Mouse (Mus musculus): ENCODE data around the gene Suclg2. TPM values are rescaled to one million over a fixed set of nuclear protein-coding genes. Genes with fewer than 3 reads are reported as not detected.

The Suclg2 gene
- polyA plus RNA-seq, 1 experiment, result 1.0 TPM

DNA sequence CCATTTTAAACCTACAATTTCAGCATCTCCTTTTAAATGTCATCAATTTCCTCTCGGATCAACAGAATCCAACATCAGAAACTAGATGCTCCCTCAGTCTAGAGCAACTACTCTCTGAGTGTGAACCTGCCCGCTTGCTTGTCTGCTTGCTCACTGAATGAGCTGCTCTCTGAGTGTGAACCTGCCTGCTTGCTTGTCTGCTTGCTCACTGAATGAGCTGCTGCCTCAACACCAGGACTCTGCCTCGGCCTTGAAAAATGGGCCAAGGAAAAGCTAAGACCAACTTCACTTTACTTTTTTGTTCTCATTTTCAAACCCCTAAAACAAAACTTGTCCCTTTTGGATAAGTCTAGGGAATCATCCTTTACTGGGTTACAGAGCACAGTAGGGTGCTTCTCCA is 64.9 kb downstream of the Suclg2 start:
- Histone ChIP-seq H3K4me3 (replicated peaks) (no peak overlapping the region), H3K27me3 (ENCODE audit: control insufficient read depth) (no peaks in the 10 kb centered on the region), H3K4me1 (ENCODE audit: control insufficient read depth) (no peaks in the 10 kb centered on the region), H3K9me3 (ENCODE audit: control insufficient read depth, low read length) (no peaks in the 10 kb centered on the region), H3K36me3 (ENCODE audit: control insufficient read depth) (peaks cover 11% of the 10 kb centered on the region)
- TF ChIP-seq GATA1 (IDR thresholded peaks at IDR 0.05; ENCODE audit: low read length), result no peak
- no peak for TF ChIP-seq TAL1 (IDR thresholded peaks at IDR 0.05; ENCODE audit: low read length)

DNA sequence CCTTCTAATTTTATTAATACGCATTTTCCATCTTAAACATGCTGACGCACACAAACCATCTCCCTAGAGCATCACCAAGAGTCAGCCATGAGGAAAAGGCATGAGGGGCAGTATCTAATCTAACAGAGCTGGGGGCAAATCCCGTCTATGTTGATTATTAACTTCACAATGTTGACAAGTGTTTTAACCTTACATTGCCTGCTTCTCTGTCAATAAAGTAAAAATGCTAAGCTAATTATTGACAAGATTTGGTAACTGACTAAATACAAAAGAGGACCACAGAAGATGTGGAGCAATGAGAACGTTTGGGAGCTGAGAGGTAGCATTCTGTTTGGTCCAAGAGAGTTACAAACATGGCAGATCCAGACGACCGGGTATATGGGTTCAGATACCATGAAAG is 65.8 kb downstream of the Suclg2 start:
- no peak for TF ChIP-seq TAL1 (IDR thresholded peaks at IDR 0.05; ENCODE audit: low read length)
- TF ChIP-seq GATA1 (IDR thresholded peaks at IDR 0.05; ENCODE audit: low read length), result no peak
- Histone ChIP-seq H3K4me3 (replicated peaks) (no peak overlapping the region), H3K27me3 (ENCODE audit: control insufficient read depth) (no peaks in the 10 kb centered on the region), H3K9me3 (ENCODE audit: control insufficient read depth, low read length) (no peaks in the 10 kb centered on the region), H3K4me1 (ENCODE audit: control insufficient read depth) (no peaks in the 10 kb centered on the region), H3K36me3 (ENCODE audit: control insufficient read depth) (peaks cover 11% of the 10 kb centered on the region)

DNA sequence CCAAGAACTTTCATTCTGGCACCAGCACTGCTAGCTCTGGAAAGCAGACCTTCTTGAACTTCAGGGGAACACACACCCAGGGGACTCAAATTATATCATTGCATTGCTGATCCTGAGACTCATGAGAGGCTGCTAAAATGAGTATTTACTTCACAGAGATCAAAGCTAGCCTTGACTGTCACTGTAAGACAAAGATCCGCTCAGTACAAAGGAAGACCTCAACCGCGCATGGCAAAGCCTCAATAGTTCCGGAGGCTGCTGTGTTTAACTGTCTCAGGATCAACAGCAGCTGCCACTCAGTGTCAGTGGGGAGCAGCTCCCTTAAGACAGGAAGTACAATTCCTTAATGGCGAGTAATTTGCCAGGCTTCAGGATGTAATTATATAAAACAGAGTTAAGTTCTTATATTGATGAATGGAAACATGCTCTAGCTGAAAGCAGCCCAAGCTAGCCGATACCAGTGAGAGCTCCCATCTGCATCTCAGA is 67.2 kb downstream of the Suclg2 start:
- H3K36me3 ChIP-seq (ENCODE audit: control insufficient read depth), result peaks cover 11% of the 10 kb centered on the region
- no peak for TF ChIP-seq TAL1 (IDR thresholded peaks at IDR 0.05; ENCODE audit: low read length)
- TF ChIP-seq GATA1 (IDR thresholded peaks at IDR 0.05; ENCODE audit: low read length), result no peak
- no peak overlapping the region for H3K4me3 ChIP-seq (replicated peaks)
- H3K4me1 ChIP-seq (ENCODE audit: control insufficient read depth), result no peaks in the 10 kb centered on the region
- H3K27me3 ChIP-seq (ENCODE audit: control insufficient read depth), result no peaks in the 10 kb centered on the region
- H3K9me3 ChIP-seq (ENCODE audit: control insufficient read depth, low read length), result no peaks in the 10 kb centered on the region

DNA sequence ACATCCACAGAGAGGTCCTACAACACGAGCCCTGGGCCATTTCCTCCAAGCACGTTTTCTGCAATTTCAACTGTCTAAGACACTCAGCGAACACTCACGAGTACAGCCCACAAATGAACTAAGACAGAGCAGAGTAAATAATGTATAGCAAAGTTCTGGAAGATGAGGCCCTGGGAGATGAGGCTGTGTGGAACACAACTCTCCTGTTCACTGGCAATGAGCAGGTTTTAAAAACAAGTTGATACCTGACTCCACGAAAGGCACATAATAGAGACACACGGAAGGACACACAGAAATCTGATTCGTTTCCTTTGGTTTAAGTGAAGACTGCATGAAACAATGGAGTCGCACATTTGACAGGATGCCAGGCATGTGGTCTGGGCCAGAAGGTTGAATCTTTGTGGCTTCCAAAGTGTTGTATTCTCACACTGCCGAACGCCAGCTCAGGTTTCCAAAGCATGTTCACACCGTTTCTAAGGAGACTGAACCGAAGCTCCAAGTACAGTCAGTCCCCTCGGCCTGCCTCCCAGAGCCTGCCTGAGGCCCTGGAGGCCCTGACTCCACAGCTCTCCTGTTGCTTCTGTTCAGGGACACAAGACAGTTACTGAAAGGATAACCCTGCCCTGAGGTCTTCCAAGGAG is 68.4 kb downstream of the Suclg2 start:
- no peaks in the 10 kb centered on the region for H3K9me3 ChIP-seq (ENCODE audit: control insufficient read depth, low read length)
- TF ChIP-seq GATA1 (IDR thresholded peaks at IDR 0.05; ENCODE audit: low read length) (no peak), TAL1 (IDR thresholded peaks at IDR 0.05; ENCODE audit: low read length) (no peak)

DNA sequence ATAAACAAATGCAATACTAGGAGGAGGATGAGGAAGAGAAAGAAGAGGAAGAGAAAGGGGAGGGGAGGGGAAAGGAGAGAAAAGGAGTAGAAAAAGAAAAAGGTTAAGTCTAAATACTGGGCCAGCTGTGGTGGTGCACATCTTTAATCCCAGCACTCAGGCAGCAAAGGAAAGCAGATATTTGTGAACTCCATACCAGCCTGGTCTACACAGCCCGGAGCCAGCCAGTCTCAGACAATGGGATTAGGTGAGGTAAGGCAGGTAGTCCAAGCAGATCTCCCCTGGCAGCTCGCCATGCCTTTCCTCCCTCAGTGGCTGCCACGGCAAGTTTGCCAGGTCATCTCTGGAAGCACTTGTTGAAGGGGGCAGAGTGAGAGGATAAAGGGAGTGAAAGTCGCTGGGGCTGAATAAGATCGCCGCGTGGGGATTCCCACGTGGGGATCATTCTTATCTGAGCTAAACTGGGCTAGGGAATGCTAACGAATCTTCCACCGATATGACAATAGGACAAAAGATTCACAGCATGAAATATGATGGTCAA is 69.4 kb downstream of the Suclg2 start:
- Histone ChIP-seq H3K9me3 (ENCODE audit: control insufficient read depth, low read length) (no peaks in the 10 kb centered on the region), H3K27me3 (ENCODE audit: control insufficient read depth) (no peaks in the 10 kb centered on the region), H3K36me3 (ENCODE audit: control insufficient read depth) (peaks cover 7% of the 10 kb centered on the region), H3K4me3 (replicated peaks) (no peak overlapping the region), H3K4me1 (ENCODE audit: control insufficient read depth) (no peaks in the 10 kb centered on the region)
- TF ChIP-seq TAL1 (IDR thresholded peaks at IDR 0.05; ENCODE audit: low read length) (no peak), GATA1 (IDR thresholded peaks at IDR 0.05; ENCODE audit: low read length) (no peak)

More for the DNA sequence above, 68.4 kb downstream of the Suclg2 start:
- Histone ChIP-seq H3K4me3 (replicated peaks) (no peak overlapping the region), H3K27me3 (ENCODE audit: control insufficient read depth) (no peaks in the 10 kb centered on the region), H3K36me3 (ENCODE audit: control insufficient read depth) (peaks cover 11% of the 10 kb centered on the region), H3K4me1 (ENCODE audit: control insufficient read depth) (no peaks in the 10 kb centered on the region)

DNA sequence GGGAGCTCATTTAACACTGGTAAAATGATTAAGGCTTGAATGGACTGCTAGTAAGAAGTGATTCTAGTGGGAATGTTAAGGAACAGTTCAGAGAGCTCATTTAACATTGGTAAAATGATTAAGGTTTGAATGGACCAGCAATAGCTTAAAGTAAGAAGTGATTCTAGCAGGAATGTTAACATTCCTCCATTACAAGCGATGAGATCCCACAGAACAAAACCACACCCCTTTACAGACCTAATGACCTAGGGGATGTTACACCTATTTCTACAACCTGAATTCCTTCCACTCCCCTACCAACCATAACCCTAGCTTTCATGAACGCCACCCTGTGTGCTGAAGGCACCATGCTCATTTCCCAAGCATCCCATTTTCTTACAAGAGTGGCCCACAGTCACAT is 81.2 kb downstream of the Suclg2 start:
- Histone ChIP-seq H3K27me3 (ENCODE audit: control insufficient read depth) (no peaks in the 10 kb centered on the region), H3K4me3 (replicated peaks) (no peak overlapping the region), H3K9me3 (ENCODE audit: control insufficient read depth, low read length) (no peaks in the 10 kb centered on the region), H3K36me3 (ENCODE audit: control insufficient read depth) (no peaks in the 10 kb centered on the region), H3K4me1 (ENCODE audit: control insufficient read depth) (no peaks in the 10 kb centered on the region)
- TF ChIP-seq GATA1 (IDR thresholded peaks at IDR 0.05; ENCODE audit: low read length), result no peak
- TF ChIP-seq TAL1 (IDR thresholded peaks at IDR 0.05; ENCODE audit: low read length), result no peak

DNA sequence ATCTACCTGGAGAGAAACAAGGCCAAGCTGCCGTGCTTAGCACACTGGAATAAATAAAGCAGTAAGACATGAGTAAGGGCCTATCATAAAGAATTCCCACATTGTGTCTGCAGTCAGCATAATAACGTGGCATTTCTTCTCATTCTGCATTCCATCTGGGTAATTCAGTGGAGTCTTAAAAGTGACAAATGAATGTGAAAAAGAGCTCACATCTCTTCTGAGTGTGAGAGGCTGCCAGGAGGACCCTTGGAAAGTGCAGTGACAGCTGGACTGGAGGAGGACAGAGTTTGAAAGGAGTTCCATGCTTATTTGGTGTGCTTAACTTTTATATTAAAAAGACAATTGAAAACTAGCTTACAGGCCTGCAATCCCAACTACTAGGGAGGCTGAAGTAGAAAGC is 83.2 kb downstream of the Suclg2 start:
- Histone ChIP-seq H3K4me1 (ENCODE audit: control insufficient read depth) (no peaks in the 10 kb centered on the region), H3K27me3 (ENCODE audit: control insufficient read depth) (no peaks in the 10 kb centered on the region), H3K4me3 (replicated peaks) (no peak overlapping the region), H3K9me3 (ENCODE audit: control insufficient read depth, low read length) (no peaks in the 10 kb centered on the region), H3K36me3 (ENCODE audit: control insufficient read depth) (no peaks in the 10 kb centered on the region)
- TF ChIP-seq TAL1 (IDR thresholded peaks at IDR 0.05; ENCODE audit: low read length), result no peak

DNA sequence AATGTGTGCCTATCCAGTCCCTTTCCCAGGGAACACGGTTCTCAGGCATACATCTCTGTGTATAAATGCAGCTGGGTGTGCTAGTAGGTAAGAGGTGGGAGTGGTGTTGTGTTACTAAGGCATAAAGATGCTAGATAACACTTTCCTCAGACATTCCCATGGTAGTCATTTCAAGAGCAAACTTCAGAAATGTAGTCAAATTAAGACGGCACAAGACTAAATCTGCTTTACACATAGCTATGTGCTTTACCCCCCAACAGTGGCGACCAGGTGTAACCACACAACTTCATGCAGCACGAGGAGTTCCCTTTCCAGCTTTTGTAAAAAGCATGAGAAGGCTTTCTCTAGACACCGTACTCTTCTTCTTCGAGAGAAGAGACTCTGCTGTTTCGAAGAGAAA is 89.5 kb downstream of the Suclg2 start:
- Histone ChIP-seq H3K4me3 (replicated peaks) (no peak overlapping the region), H3K9me3 (ENCODE audit: control insufficient read depth, low read length) (no peaks in the 10 kb centered on the region), H3K36me3 (ENCODE audit: control insufficient read depth) (no peaks in the 10 kb centered on the region), H3K27me3 (ENCODE audit: control insufficient read depth) (no peaks in the 10 kb centered on the region), H3K4me1 (ENCODE audit: control insufficient read depth) (no peaks in the 10 kb centered on the region; the same call in 1 of the 2 replicates)
- no peak for TF ChIP-seq TAL1 (IDR thresholded peaks at IDR 0.05; ENCODE audit: low read length)
- TF ChIP-seq GATA1 (IDR thresholded peaks at IDR 0.05; ENCODE audit: low read length), result no peak

DNA sequence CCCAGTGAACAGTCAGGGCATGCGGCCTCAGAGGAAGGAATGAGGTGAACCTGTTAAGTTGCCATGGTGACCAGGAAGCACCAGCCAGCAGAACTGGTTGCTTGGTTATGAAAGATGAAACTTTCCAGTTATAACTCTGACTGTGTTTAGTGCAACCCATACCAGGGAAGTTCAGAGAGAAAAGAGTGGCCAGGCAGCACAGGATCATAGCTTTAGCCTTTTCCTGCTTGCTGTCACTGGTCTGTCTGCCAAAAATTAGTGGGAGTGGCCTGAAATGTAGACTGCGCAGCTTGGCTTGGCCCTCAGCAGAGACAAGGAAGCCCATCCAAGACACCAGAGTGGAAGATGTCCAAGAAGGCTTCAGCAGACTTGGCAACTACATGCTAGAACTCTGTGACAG is 96.8 kb downstream of the Suclg2 start:
- Histone ChIP-seq H3K36me3 (ENCODE audit: control insufficient read depth) (no peaks in the 10 kb centered on the region), H3K9me3 (ENCODE audit: control insufficient read depth, low read length) (no peaks in the 10 kb centered on the region), H3K4me3 (replicated peaks) (no peak overlapping the region), H3K4me1 (ENCODE audit: control insufficient read depth) (no peaks in the 10 kb centered on the region), H3K27me3 (ENCODE audit: control insufficient read depth) (no peaks in the 10 kb centered on the region)
- TF ChIP-seq GATA1 (IDR thresholded peaks at IDR 0.05; ENCODE audit: low read length) (no peak), TAL1 (IDR thresholded peaks at IDR 0.05; ENCODE audit: low read length) (no peak)

All from erythroblast, embryonic 14.5 days (primary cell).